Mouse (Mus musculus) limb, embryonic 10.5 days (tissue): Measurements from ENCODE around the gene Btbd35f26. TPM values are rescaled to one million over a fixed set of nuclear protein-coding genes. Genes with fewer than 3 reads are reported as not detected.
"Not testable (repeated sequence)": the region's sequence is repeated elsewhere in the genome, so short reads cannot be mapped to it uniquely, and the experiment has no call there.

Experiments used
- DNase-seq: peaks from one replicate; pipeline ENCODE4 v3.0.0-alpha.2; 2017; ENCODE audit warnings: low spot score
- H3K27ac ChIP-seq: fragments of 300-500 bp; sonication (generic); 2 replicates; pipeline ENCODE4 v1.5.1; 2016; ENCODE audit warnings: mild to moderate bottlenecking
- H3K27me3 ChIP-seq: fragments of 300-500 bp; sonication (generic); 2 replicates; pipeline ENCODE4 v1.6.1; 2016; ENCODE audit warnings: low read depth, mild to moderate bottlenecking; ENCODE audit not compliant: poor library complexity, severe bottlenecking
- H3K36me3 ChIP-seq: fragments of 300-500 bp; sonication (generic); 2 replicates; pipeline ENCODE4 v1.6.1; 2016; ENCODE audit warnings: mild to moderate bottlenecking, moderate library complexity
- H3K4me1 ChIP-seq: fragments of 300-500 bp; sonication (generic); 2 replicates; pipeline ENCODE4 v1.6.1; 2016
- H3K4me3 ChIP-seq: fragments of 300-500 bp; sonication (generic); 2 replicates; pipeline ENCODE4 v1.5.1; 2016; ENCODE audit warnings: mild to moderate bottlenecking, moderate library complexity
- H3K9me3 ChIP-seq: fragments of 300-500 bp; sonication (generic); replicated peaks from 2 replicates; pipeline ENCODE4 v1.6.1; 2016; ENCODE audit warnings: mild to moderate bottlenecking
- WGBS: fragments of 180-500 bp; shearing (Covaris S2); methylation state at CpG from one replicate; pipeline ENCODE4 v1.1.7; 2016; 5-methylcytosine and 5-hydroxymethylcytosine counted together
- polyA plus RNA-seq: library from polyadenylated mRNA; unstranded; fragments of >200 nt; fragmentation: Nextera tagmentation; extraction: Ambion mirVana; gene quantifications from 2 replicates; pipeline ENCODE4 v1.2.1, GENCODE M21; 2016

Btbd35f26 gene
- polyA plus RNA-seq, result not detected in 2 replicates

GRCm38 (mm10) chrX:31336154-31336553 is at the start of gene Btbd35f26:
Gene Btbd35f26 (plus strand): TSS chrX:31336454.
- H3K36me3 ChIP-seq, H3K4me3 ChIP-seq, H3K9me3 ChIP-seq, H3K4me1 ChIP-seq, H3K27ac ChIP-seq, H3K27me3 ChIP-seq, DNase-seq: not testable (repeated sequence)
- WGBS, result no CpG with 5 or more reads among the region's 4 CpGs

- DNase-seq, H3K9me3 ChIP-seq, H3K4me1 ChIP-seq, H3K27me3 ChIP-seq, H3K4me3 ChIP-seq, H3K36me3 ChIP-seq, H3K27ac ChIP-seq: not testable (repeated sequence)
- 82% methylated on average over 3 of the region's 4 CpGs for WGBS
These were observed 5.7 kb downstream of the Btbd35f26 start for GRCm38 (mm10) chrX:31341924-31342323.

- H3K36me3 ChIP-seq, H3K4me3 ChIP-seq, DNase-seq, H3K27me3 ChIP-seq, H3K27ac ChIP-seq, H3K4me1 ChIP-seq, H3K9me3 ChIP-seq: not testable (repeated sequence)
- WGBS, result no CpG with 5 or more reads among the region's 4 CpGs
These were observed 47.6 kb downstream of the Btbd35f26 start, which contains the start of gene Btbd35f19 for GRCm38 (mm10) chrX:31383818-31384217. Gene Btbd35f19 (minus strand): TSS chrX:31383918.

Other genes with a start within 250 kb of the Btbd35f26 start
- not detected in 2 replicates for gene Btbd35f29, start 218.8 kb upstream of the Btbd35f26 start, polyA plus RNA-seq
- gene Spin2f, start 82.6 kb upstream of the Btbd35f26 start, polyA plus RNA-seq, result not detected in 2 replicates
- gene Btbd35f19, start 47.5 kb downstream of the Btbd35f26 start, polyA plus RNA-seq, result not detected in 2 replicates
- not detected in 2 replicates for gene Gm21883, start 237.8 kb downstream of the Btbd35f26 start, polyA plus RNA-seq